Mouse (Mus musculus): Measurements from ENCODE around the gene Tdpoz5.
"Not testable (repeated sequence)": the region's sequence is repeated elsewhere in the genome, so short reads cannot be mapped to it uniquely, and the experiment has no call there.

The Tdpoz5 gene

DNA sequence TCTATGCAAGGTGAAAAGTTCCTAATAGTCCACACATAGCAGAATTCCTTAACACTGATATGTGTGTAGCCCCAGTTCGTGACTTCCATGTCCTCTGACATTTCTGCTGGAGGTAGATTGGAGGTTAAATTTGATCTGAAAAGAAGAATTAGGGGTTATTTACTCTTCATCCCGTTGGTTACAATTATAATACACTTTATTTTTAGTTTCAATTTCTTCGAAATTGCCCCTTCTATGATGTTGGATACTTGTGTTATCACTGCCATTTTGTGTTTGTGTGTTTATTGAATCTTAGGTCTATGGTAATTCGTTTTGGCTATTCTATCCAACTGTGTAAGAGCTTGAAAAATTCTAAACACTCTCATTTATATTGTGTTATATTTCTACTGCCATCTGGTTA lies at the start of gene Tdpoz5:
Tdpoz5 (minus strand) TSS at position 101 of the 400 bp plus-strand sequence.
- not testable (repeated sequence) for DNase-seq (ENCODE audit: low spot score)

DNA sequence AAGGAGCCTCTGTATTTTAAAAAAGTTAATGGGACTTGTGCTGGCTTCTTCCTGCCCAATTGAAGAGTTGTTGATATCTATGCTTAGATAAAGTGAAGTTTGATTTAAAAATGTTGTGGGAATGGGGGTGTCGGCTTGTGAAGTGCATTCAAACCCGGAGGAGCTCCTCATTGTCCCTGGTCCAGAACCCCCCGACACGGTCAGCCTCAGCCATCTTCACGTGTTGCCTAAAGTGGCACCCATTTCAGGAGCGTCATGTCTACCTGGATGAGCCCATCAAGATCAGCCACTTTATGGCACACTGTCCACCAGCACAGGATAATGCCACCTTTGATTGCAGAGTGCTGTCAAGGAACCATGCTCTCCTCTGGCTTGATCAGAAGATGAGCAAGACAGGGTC lies 7.8 kb upstream of the Tdpoz5 start:
- not testable (repeated sequence) for DNase-seq (ENCODE audit: low spot score)

DNA sequence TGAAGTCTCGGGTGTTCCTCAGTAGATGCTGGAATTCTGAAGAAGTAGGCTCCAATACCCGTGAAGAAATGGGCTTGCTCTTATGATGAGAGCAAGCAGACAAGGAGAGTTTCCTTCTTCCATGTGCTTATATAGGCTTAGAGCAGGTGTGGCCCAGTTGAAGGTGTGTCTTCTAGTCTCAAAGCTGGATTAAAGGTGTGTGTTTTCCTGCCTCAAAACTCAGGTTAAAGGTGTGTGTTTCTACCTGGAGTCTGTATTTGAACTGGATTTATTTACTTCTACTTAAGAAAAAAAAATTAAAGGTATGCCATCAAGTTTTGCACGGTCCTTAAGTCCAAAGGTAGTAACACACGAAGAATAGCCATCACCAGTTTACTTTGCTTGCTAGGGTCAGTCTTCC lies 17.7 kb downstream of the Tdpoz5 start, which contains the start of gene Gm9117:
Gm9117 (minus strand) TSS at position 101 of the 400 bp plus-strand sequence.
- not testable (repeated sequence) for DNase-seq (ENCODE audit: low spot score)

DNA sequence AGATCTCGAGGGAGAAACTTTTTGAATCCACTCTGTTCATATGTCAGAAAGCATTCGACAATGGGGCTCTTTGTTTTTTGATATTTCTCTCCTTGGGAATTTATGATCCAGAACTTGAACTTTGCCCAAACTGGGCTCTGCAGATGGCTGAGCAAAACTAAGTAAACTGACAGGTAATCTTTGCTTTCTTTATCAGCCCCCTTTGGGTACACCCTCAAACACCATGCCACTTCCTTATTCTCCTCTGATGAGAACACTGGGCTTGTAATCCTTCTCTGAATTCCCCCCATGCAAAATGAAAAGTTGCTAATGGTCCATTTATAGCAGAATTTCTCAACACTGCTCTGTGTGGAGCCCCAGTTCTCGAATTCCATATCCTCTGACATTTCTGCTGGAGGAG lies 22.7 kb downstream of the Tdpoz5 start:
- not testable (repeated sequence) for DNase-seq (ENCODE audit: low spot score)

All from embryo, embryonic 10 days (tissue).